Comparison of ENCODE assay signal across 18 mouse cellular contexts in genomic region chr7:49164868-49165267, GRCm38 (mm10).
DNase-seq lines count a peak whose midpoint lies in the region; ATAC-seq and TF ChIP-seq lines count a peak whose summit lies in the region.
"Had no signal": no experiment of that assay in that cellular context is flagged by ENCODE, and none has a peak within 500 bp of the region (broad histone marks: within the 10 kb centered on the region; RNA-seq: fewer than 3 reads in every experiment).

No protein-coding gene starts in this region.

- H3K36me3 ChIP-seq in forebrain, embryonic 13.5 days (ENCODE audit: poor library complexity, severe bottlenecking) = no peaks in the 10 kb centered on the region
- H3K36me3 ChIP-seq in forebrain, embryonic 11.5 days (ENCODE audit: control insufficient read depth, insufficient read depth, low read length) = no peaks in the 10 kb centered on the region
- no peaks in the 10 kb centered on the region for H3K36me3 ChIP-seq in lung, postnatal 0 days (ENCODE audit: insufficient read depth, low read length)
- no peaks in the 10 kb centered on the region for H3K36me3 ChIP-seq in stomach, embryonic 16.5 days (ENCODE audit: control insufficient read depth, insufficient read depth, low read length)
- no peaks in the 10 kb centered on the region for H3K36me3 ChIP-seq in midbrain, postnatal 0 days (ENCODE audit: insufficient read depth, low read length)
- H3K36me3 ChIP-seq: G1E; hindbrain, embryonic 13.5 days; midbrain, embryonic 10.5 days had no signal

- no peak for TF ChIP-seq CTCF in lung, postnatal 0 days (IDR thresholded peaks at IDR 0.05)
- no peak for TF ChIP-seq CTCF in midbrain, postnatal 0 days (IDR thresholded peaks at IDR 0.05)

- peaks cover 51% of the 10 kb centered on the region for H3K4me1 ChIP-seq in forebrain, embryonic 13.5 days
- peaks cover 5% of the 10 kb centered on the region; the same call in 1 of the 2 replicates for H3K4me1 ChIP-seq in forebrain, embryonic 11.5 days (replicated peaks; ENCODE audit: control insufficient read depth, insufficient read depth, low read length)
- peaks cover 20% of the 10 kb centered on the region; the same call in 1 of the 2 replicates for H3K4me1 ChIP-seq in lung, postnatal 0 days (ENCODE audit: insufficient read depth, low read depth, low read length)
- peaks cover 8% of the 10 kb centered on the region; the same call in 1 of the 2 replicates for H3K4me1 ChIP-seq in stomach, embryonic 16.5 days (ENCODE audit: control insufficient read depth, insufficient read depth, low read length)
- H3K4me1 ChIP-seq in midbrain, postnatal 0 days (ENCODE audit: insufficient read depth, low read length) = peaks cover 23% of the 10 kb centered on the region; the same call in 1 of the 2 replicates

- no peak for DNase-seq in forebrain, embryonic 11.5 days (ENCODE audit: low spot score)
- DNase-seq in large intestine, adult 2 months (ENCODE audit: low read depth, low spot score) = peak; percentile 69
- peak; percentile 89 for DNase-seq in lung, postnatal 0 days (ENCODE audit: low spot score)
- no peak for DNase-seq in midbrain, postnatal 0 days (ENCODE audit: low spot score)
- no peak for DNase-seq in thymus, adult 18-20 months
- DNase-seq in kidney, adult 18-20 months = no peak
- DNase-seq: cerebellum, adult 9-11 months; kidney, adult 2 months; kidney, postnatal 36 days; right cerebral cortex, postnatal 14 days; thymus, postnatal 4 days had no signal

- peaks cover 14% of the 10 kb centered on the region; the same call in 1 of the 2 replicates for H3K27me3 ChIP-seq in forebrain, embryonic 13.5 days
- no peaks in the 10 kb centered on the region for H3K27me3 ChIP-seq in forebrain, embryonic 11.5 days (ENCODE audit: control insufficient read depth, insufficient read depth, low read length)
- no peaks in the 10 kb centered on the region for H3K27me3 ChIP-seq in lung, postnatal 0 days (replicated peaks; ENCODE audit: insufficient read depth, low read length)
- no peaks in the 10 kb centered on the region for H3K27me3 ChIP-seq in stomach, embryonic 16.5 days (ENCODE audit: control insufficient read depth, insufficient read depth, low read length)
- no peaks in the 10 kb centered on the region for H3K27me3 ChIP-seq in midbrain, postnatal 0 days (ENCODE audit: insufficient read depth, low read length)
- H3K27me3 ChIP-seq: hindbrain, embryonic 13.5 days had no signal

- ATAC-seq in forebrain, embryonic 13.5 days = no peak
- no peak for ATAC-seq in forebrain, embryonic 11.5 days (replicated peaks; ENCODE audit: low FRiP score)
- peak; percentile 91 for ATAC-seq in lung, postnatal 0 days
- ATAC-seq in stomach, embryonic 16.5 days (ENCODE audit: insufficient read depth, low FRiP score) = peak; percentile 87
- no peak for ATAC-seq in midbrain, postnatal 0 days (ENCODE audit: low FRiP score)
- ATAC-seq: CD4-positive, CD25-positive, alpha-beta regulatory T cell, adult 4 months had no signal

- peak overlapping the region; percentile 58; the same call in 1 of the 2 replicates for H3K27ac ChIP-seq in forebrain, embryonic 13.5 days
- H3K27ac ChIP-seq in forebrain, embryonic 11.5 days (ENCODE audit: low read depth, low read length) = no peak overlapping the region
- H3K27ac ChIP-seq in lung, postnatal 0 days (ENCODE audit: low read length) = peak overlapping the region; percentile 64; the same call in 1 of the 2 replicates
- H3K27ac ChIP-seq in stomach, embryonic 16.5 days (ENCODE audit: low read length) = peak overlapping the region; percentile 82
- no peak overlapping the region for H3K27ac ChIP-seq in midbrain, postnatal 0 days (ENCODE audit: low read depth, low read length)
- H3K27ac ChIP-seq: liver, embryonic 14.5 days; midbrain, embryonic 10.5 days had no signal

- H3K9me3 ChIP-seq in forebrain, embryonic 13.5 days (replicated peaks) = no peaks in the 10 kb centered on the region
- H3K9me3 ChIP-seq in forebrain, embryonic 11.5 days (ENCODE audit: control insufficient read depth, low read length) = no peaks in the 10 kb centered on the region
- no peaks in the 10 kb centered on the region for H3K9me3 ChIP-seq in lung, postnatal 0 days (ENCODE audit: low read length)
- H3K9me3 ChIP-seq in stomach, embryonic 16.5 days (replicated peaks; ENCODE audit: control insufficient read depth, low read length) = no peaks in the 10 kb centered on the region
- H3K9me3 ChIP-seq in midbrain, postnatal 0 days (ENCODE audit: low read length) = no peaks in the 10 kb centered on the region
- H3K9me3 ChIP-seq: hindbrain, embryonic 13.5 days; midbrain, embryonic 10.5 days had no signal

- no peak overlapping the region for H3K9ac ChIP-seq in forebrain, embryonic 13.5 days
- H3K9ac ChIP-seq in forebrain, embryonic 11.5 days (ENCODE audit: low read length) = no peak overlapping the region
- H3K9ac ChIP-seq in lung, postnatal 0 days (replicated peaks; ENCODE audit: low read depth) = no peak overlapping the region
- no peak overlapping the region for H3K9ac ChIP-seq in stomach, embryonic 16.5 days (ENCODE audit: low read length)
- no peak overlapping the region for H3K9ac ChIP-seq in midbrain, postnatal 0 days (replicated peaks; ENCODE audit: low read length, poor library complexity, severe bottlenecking)
- H3K9ac ChIP-seq: hindbrain, embryonic 13.5 days; liver, embryonic 14.5 days had no signal

- H3K4me2 ChIP-seq in forebrain, embryonic 13.5 days = no peak overlapping the region
- no peak overlapping the region for H3K4me2 ChIP-seq in forebrain, embryonic 11.5 days (ENCODE audit: low read depth, low read length, severe bottlenecking)
- no peak overlapping the region for H3K4me2 ChIP-seq in lung, postnatal 0 days (replicated peaks; ENCODE audit: low read depth, low read length)
- no peak overlapping the region for H3K4me2 ChIP-seq in stomach, embryonic 16.5 days (ENCODE audit: low read depth, low read length)
- no peak overlapping the region for H3K4me2 ChIP-seq in midbrain, postnatal 0 days (ENCODE audit: low read depth, low read length, poor library complexity, severe bottlenecking)
- H3K4me2 ChIP-seq: hindbrain, embryonic 13.5 days had no signal

- TF ChIP-seq EP300 in lung, postnatal 0 days (IDR thresholded peaks at IDR 0.05) = peak; percentile 82

- H3K4me3 ChIP-seq in forebrain, embryonic 13.5 days = no peak overlapping the region
- H3K4me3 ChIP-seq in forebrain, embryonic 11.5 days (ENCODE audit: low read depth, low read length) = no peak overlapping the region
- no peak overlapping the region for H3K4me3 ChIP-seq in lung, postnatal 0 days (ENCODE audit: low read depth, low read length)
- no peak overlapping the region for H3K4me3 ChIP-seq in stomach, embryonic 16.5 days (replicated peaks; ENCODE audit: low read length)
- no peak overlapping the region for H3K4me3 ChIP-seq in midbrain, postnatal 0 days (ENCODE audit: low read depth, low read length)
- H3K4me3 ChIP-seq: hindbrain, embryonic 13.5 days; midbrain, embryonic 10.5 days had no signal

- WGBS in forebrain, embryonic 13.5 days = 91% methylated on average over 8 of the region's 8 CpGs
- 94% methylated on average over 8 of the region's 8 CpGs for WGBS in forebrain, embryonic 11.5 days
- whole genome bisulfite sequencing in large intestine, adult 2 months = 31% methylated on average over 8 of the region's 8 CpGs
- 49% methylated on average over 8 of the region's 8 CpGs for WGBS in lung, postnatal 0 days
- 64% methylated on average over 8 of the region's 8 CpGs for WGBS in stomach, embryonic 16.5 days
- WGBS in midbrain, postnatal 0 days = 96% methylated on average over 8 of the region's 8 CpGs

Comparison
In these comparisons a context has a peak if more than half of its experiments do, and no peak if none do; other contexts are left out.
1. H3K27ac ChIP-seq: peak in forebrain, embryonic 13.5 days (single experiment), lung, postnatal 0 days (single experiment) and stomach, embryonic 16.5 days (single experiment); none in forebrain, embryonic 11.5 days (single experiment) and midbrain, postnatal 0 days (single experiment).
2. ATAC-seq: peak in lung, postnatal 0 days (single experiment) and stomach, embryonic 16.5 days (single experiment); none in forebrain, embryonic 13.5 days (single experiment), forebrain, embryonic 11.5 days (single experiment) and midbrain, postnatal 0 days (single experiment).
3. DNase-seq: peak in large intestine, adult 2 months (single experiment) and lung, postnatal 0 days (single experiment); none in forebrain, embryonic 11.5 days (single experiment), midbrain, postnatal 0 days (single experiment), thymus, adult 18-20 months (0 of 2) and kidney, adult 18-20 months (single experiment).